Mouse (Mus musculus): ENCODE data around the gene Nckap1. TPM values are rescaled to one million over a fixed set of nuclear protein-coding genes. Genes with fewer than 3 reads are reported as not detected.

Nckap1 gene
- polyA plus RNA-seq, 2 experiments, result 9.9 to 11.4 TPM

DNA sequence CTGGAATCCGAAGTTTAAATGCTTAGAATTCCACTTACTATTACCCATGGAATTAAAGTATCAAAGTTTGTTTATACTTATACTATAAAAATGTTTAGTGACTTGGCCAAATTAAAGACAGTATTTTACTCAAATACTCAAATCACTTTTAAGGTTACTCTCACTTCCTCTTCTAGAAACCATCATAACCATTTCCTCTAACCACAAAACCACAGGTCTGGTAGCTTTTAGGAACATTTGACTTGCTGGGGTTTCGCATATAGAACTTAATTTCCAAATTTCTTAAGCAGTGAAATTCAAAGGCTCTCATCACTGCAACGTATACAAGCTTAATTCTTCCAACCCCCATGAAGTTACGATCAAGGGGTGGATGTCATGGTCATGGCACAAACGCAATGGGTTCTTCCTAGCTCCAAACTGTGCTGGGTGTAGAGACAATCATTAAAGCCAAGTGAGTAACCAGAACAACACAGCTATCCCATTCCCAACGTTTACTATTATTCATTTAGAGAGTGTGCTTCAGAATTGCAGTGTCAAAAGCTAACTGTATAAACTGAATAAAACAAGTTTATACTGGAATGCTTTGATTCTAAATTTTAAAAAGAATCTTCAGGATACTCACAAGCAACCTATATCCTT is 1.8 kb downstream of the Nckap1 start:
- DNase-seq (ENCODE audit: low read depth in 3 of 3, low spot score in 3 of 3), result no peak
- H3K27me3 ChIP-seq (ENCODE audit: control insufficient read depth, insufficient read depth, low read length), result peaks cover 2% of the 10 kb centered on the region
- H3K36me3 ChIP-seq (replicated peaks; ENCODE audit: control insufficient read depth, insufficient read depth, low read depth), result no peaks in the 10 kb centered on the region
- WGBS (ENCODE audit: insufficient replicate concordance), result 14% methylated on average over 6 of the region's 6 CpGs
- H3K27ac ChIP-seq, result no peak overlapping the region
- peaks cover 6 to 10% of the 10 kb centered on the region in 2 experiments; a peak in 3 of 4 replicates for H3K4me1 ChIP-seq (replicated peaks; ENCODE audit: control insufficient read depth in 2 of 2, insufficient read depth in 2 of 2, low read length in 1 of 2)
- H3K4me3 ChIP-seq (ENCODE audit: insufficient read depth in 1 of 2, low read depth in 2 of 2, low read length in 2 of 2), result peak overlapping the region; percentile 30 to 43; a peak in 3 of 4 replicates
- peak overlapping the region; percentile 20; the same call in 1 of the 2 replicates for H3K9ac ChIP-seq (replicated peaks)
- TF ChIP-seq CTCF (IDR thresholded peaks at IDR 0.05; ENCODE audit: low read depth), result no peak
- TF ChIP-seq EP300 (IDR thresholded peaks at IDR 0.05; ENCODE audit: low read depth), result no peak
- H3K9me3 ChIP-seq (ENCODE audit: control insufficient read depth, low read length), result no peaks in the 10 kb centered on the region
- H3K4me2 ChIP-seq (ENCODE audit: low read depth), result peak overlapping the region; percentile 78
- no peak for ATAC-seq (ENCODE audit: insufficient read depth)

DNA sequence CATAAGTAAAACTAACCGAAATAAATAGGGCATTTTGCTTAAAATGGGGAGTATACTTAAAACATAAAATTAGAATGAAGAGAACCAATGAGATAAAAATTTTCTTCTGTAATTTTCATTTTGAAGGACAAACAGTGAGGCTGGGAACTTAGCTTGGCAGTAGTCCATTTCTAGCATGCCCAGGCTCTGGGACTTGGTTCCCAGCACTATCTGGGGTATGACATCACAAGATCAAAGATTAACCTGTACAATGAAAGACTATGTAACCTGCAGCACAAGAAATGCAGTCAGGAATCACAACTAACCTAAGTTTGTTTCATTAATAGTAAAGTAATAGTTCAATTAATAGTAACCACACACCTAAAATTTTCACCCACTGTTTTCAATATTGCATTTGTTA is 3.9 kb downstream of the Nckap1 start:
- 85% methylated on average over 1 of the region's 1 CpGs for WGBS (ENCODE audit: insufficient replicate concordance)
- H3K9me3 ChIP-seq (ENCODE audit: control insufficient read depth, low read length), result no peaks in the 10 kb centered on the region
- TF ChIP-seq CTCF (IDR thresholded peaks at IDR 0.05; ENCODE audit: low read depth) (no peak), EP300 (IDR thresholded peaks at IDR 0.05; ENCODE audit: low read depth) (no peak)
- H3K9ac ChIP-seq (replicated peaks), result no peak overlapping the region
- H3K4me3 ChIP-seq (ENCODE audit: insufficient read depth in 1 of 2, low read depth in 2 of 2, low read length in 2 of 2), result no peak overlapping the region
- no peak overlapping the region for H3K27ac ChIP-seq
- no peak overlapping the region for H3K4me2 ChIP-seq (ENCODE audit: low read depth)
- no peaks in the 10 kb centered on the region for H3K36me3 ChIP-seq (replicated peaks; ENCODE audit: control insufficient read depth, insufficient read depth, low read depth)
- peaks cover 6 to 10% of the 10 kb centered on the region in 2 experiments; a peak in 3 of 4 replicates for H3K4me1 ChIP-seq (replicated peaks; ENCODE audit: control insufficient read depth in 2 of 2, insufficient read depth in 2 of 2, low read length in 1 of 2)
- H3K27me3 ChIP-seq (ENCODE audit: control insufficient read depth, insufficient read depth, low read length), result peaks cover 2% of the 10 kb centered on the region; the same call in 1 of the 2 replicates
- DNase-seq (ENCODE audit: low read depth in 3 of 3, low spot score in 3 of 3) (no peak), ATAC-seq (ENCODE audit: insufficient read depth) (no peak)

DNA sequence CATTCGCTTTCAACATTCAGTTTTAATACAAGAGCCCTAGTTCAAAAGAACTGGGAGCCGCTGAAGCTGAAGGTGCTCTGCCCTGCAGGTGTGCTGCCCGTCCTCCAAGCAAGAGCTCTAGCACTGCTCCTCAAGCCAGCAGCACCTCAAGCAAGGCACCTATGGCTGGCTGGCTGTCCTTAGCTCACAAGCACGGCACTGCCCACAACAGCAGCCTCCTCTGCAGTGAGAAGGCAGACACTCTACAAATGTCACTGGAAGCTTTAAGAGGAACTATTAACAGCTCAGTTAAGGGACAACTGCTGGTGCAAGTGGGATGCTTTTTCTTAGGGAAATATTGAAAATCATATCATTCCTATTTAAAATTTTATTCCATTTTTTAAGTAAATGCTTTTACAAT is 10.5 kb downstream of the Nckap1 start:
- H3K27me3 ChIP-seq (ENCODE audit: control insufficient read depth, insufficient read depth, low read length), result no peaks in the 10 kb centered on the region
- no peaks in the 10 kb centered on the region for H3K4me1 ChIP-seq (replicated peaks; ENCODE audit: control insufficient read depth in 2 of 2, insufficient read depth in 2 of 2, low read length in 1 of 2)
- no peak for DNase-seq (ENCODE audit: low read depth in 3 of 3, low spot score in 3 of 3)
- no peak overlapping the region for H3K4me3 ChIP-seq (ENCODE audit: insufficient read depth in 1 of 2, low read depth in 2 of 2, low read length in 2 of 2)
- WGBS (ENCODE audit: insufficient replicate concordance), result 71% methylated on average over 4 of the region's 4 CpGs
- no peak overlapping the region for H3K27ac ChIP-seq
- TF ChIP-seq CTCF (IDR thresholded peaks at IDR 0.05; ENCODE audit: low read depth) (no peak), EP300 (IDR thresholded peaks at IDR 0.05; ENCODE audit: low read depth) (no peak)
- H3K36me3 ChIP-seq (replicated peaks; ENCODE audit: control insufficient read depth, insufficient read depth, low read depth), result no peaks in the 10 kb centered on the region
- H3K9ac ChIP-seq (replicated peaks), result no peak overlapping the region
- no peak overlapping the region for H3K4me2 ChIP-seq (ENCODE audit: low read depth)
- no peaks in the 10 kb centered on the region for H3K9me3 ChIP-seq (ENCODE audit: control insufficient read depth, low read length)
- ATAC-seq (ENCODE audit: insufficient read depth), result no peak

GRCm38 (mm10) chr2:80567411-80567810 is 13.8 kb downstream of the Nckap1 start:
- Histone ChIP-seq H3K9ac (replicated peaks) (no peak overlapping the region), H3K27ac (no peak overlapping the region), H3K27me3 (ENCODE audit: control insufficient read depth, insufficient read depth, low read length) (no peaks in the 10 kb centered on the region), H3K4me2 (ENCODE audit: low read depth) (no peak overlapping the region), H3K9me3 (ENCODE audit: control insufficient read depth, low read length) (no peaks in the 10 kb centered on the region), H3K36me3 (replicated peaks; ENCODE audit: control insufficient read depth, insufficient read depth, low read depth) (no peaks in the 10 kb centered on the region), H3K4me3 (ENCODE audit: insufficient read depth in 1 of 2, low read depth in 2 of 2, low read length in 2 of 2) (no peak overlapping the region), H3K4me1 (replicated peaks; ENCODE audit: control insufficient read depth in 2 of 2, insufficient read depth in 2 of 2, low read length in 1 of 2) (no peaks in the 10 kb centered on the region)
- ATAC-seq (ENCODE audit: insufficient read depth) (no peak), DNase-seq (ENCODE audit: low read depth in 3 of 3, low spot score in 3 of 3) (no peak)
- TF ChIP-seq EP300 (IDR thresholded peaks at IDR 0.05; ENCODE audit: low read depth) (no peak), CTCF (IDR thresholded peaks at IDR 0.05; ENCODE audit: low read depth) (no peak)
- 79% methylated on average over 4 of the region's 4 CpGs for WGBS (ENCODE audit: insufficient replicate concordance)

- TF ChIP-seq CTCF (IDR thresholded peaks at IDR 0.05; ENCODE audit: low read depth) (no peak), EP300 (IDR thresholded peaks at IDR 0.05; ENCODE audit: low read depth) (no peak)
- no peak for ATAC-seq (ENCODE audit: insufficient read depth)
- 0 out of 2 replicates have a peak, but pooled peaks cover 3% of the 10 kb centered on the region for H3K36me3 ChIP-seq (replicated peaks; ENCODE audit: control insufficient read depth, insufficient read depth, low read depth)
- H3K27me3 ChIP-seq (ENCODE audit: control insufficient read depth, insufficient read depth, low read length), result no peaks in the 10 kb centered on the region
- H3K4me3 ChIP-seq (ENCODE audit: insufficient read depth in 1 of 2, low read depth in 2 of 2, low read length in 2 of 2), result no peak overlapping the region
- H3K4me2 ChIP-seq (ENCODE audit: low read depth), result no peak overlapping the region
- H3K4me1 ChIP-seq (replicated peaks; ENCODE audit: control insufficient read depth in 2 of 2, insufficient read depth in 2 of 2, low read length in 1 of 2), result no peaks in the 10 kb centered on the region
- H3K9ac ChIP-seq (replicated peaks), result no peak overlapping the region
- H3K27ac ChIP-seq, result no peak overlapping the region
- no peak for DNase-seq (ENCODE audit: low read depth in 3 of 3, low spot score in 3 of 3)
- H3K9me3 ChIP-seq (ENCODE audit: control insufficient read depth, low read length), result no peaks in the 10 kb centered on the region
Measured at GRCm38 (mm10) chr2:80562253-80562652, 18.9 kb downstream of the Nckap1 start.
